10 mouse cellular contexts compared by ENCODE assay signal in genomic region chr8:117085521-117085920, GRCm38 (mm10). TPM values are rescaled to one million over a fixed set of nuclear protein-coding genes. Genes with fewer than 3 reads are reported as not detected.
DNase-seq lines count a peak whose midpoint lies in the region; ATAC-seq and TF ChIP-seq lines count a peak whose summit lies in the region.
"Had no signal": no experiment of that assay in that cellular context is flagged by ENCODE, and none has a peak within 500 bp of the region (broad histone marks: within the 10 kb centered on the region; RNA-seq: fewer than 3 reads in every experiment).

No protein-coding gene starts in this region.

- no peaks in the 10 kb centered on the region for H3K9me3 ChIP-seq in intestine, embryonic 15.5 days
- H3K9me3 ChIP-seq in intestine, postnatal 0 days (ENCODE audit: control insufficient read depth), result no peaks in the 10 kb centered on the region
- no peaks in the 10 kb centered on the region for H3K9me3 ChIP-seq in heart, postnatal 0 days (replicated peaks; ENCODE audit: control insufficient read depth, low read length)
- H3K9me3 ChIP-seq in hindbrain, embryonic 14.5 days (ENCODE audit: control insufficient read depth, low read length), result no peaks in the 10 kb centered on the region

- no peak overlapping the region for H3K4me3 ChIP-seq in intestine, embryonic 15.5 days (replicated peaks)
- no peak overlapping the region for H3K4me3 ChIP-seq in intestine, postnatal 0 days (ENCODE audit: low read depth, low read length)
- H3K4me3 ChIP-seq in heart, postnatal 0 days (ENCODE audit: low read depth, low read length), result no peak overlapping the region
- H3K4me3 ChIP-seq in macrophage (ENCODE audit: inconsistent target), result no peak overlapping the region
- no peak overlapping the region for H3K4me3 ChIP-seq in hindbrain, embryonic 14.5 days (replicated peaks; ENCODE audit: low read length)

- no peak for TF ChIP-seq EP300 in heart, postnatal 0 days (IDR thresholded peaks at IDR 0.05; ENCODE audit: low read depth)

- no peaks in the 10 kb centered on the region for H3K36me3 ChIP-seq in intestine, embryonic 15.5 days
- H3K36me3 ChIP-seq in intestine, postnatal 0 days (ENCODE audit: control insufficient read depth, insufficient read depth), result no peaks in the 10 kb centered on the region
- no peaks in the 10 kb centered on the region for H3K36me3 ChIP-seq in heart, postnatal 0 days (replicated peaks; ENCODE audit: control insufficient read depth, insufficient read depth, low read length)
- H3K36me3 ChIP-seq in macrophage (ENCODE audit: inconsistent target), result no peaks in the 10 kb centered on the region
- no peaks in the 10 kb centered on the region for H3K36me3 ChIP-seq in hindbrain, embryonic 14.5 days (replicated peaks; ENCODE audit: control insufficient read depth, insufficient read depth)

- no peak overlapping the region for H3K27ac ChIP-seq in intestine, embryonic 15.5 days
- no peak overlapping the region for H3K27ac ChIP-seq in intestine, postnatal 0 days (ENCODE audit: low read depth, low read length)
- H3K27ac ChIP-seq in heart, postnatal 0 days (ENCODE audit: low read depth), result peak overlapping the region; percentile 38; the same call in 1 of the 2 replicates
- H3K27ac ChIP-seq in macrophage, result peak overlapping the region; percentile 43
- no peak overlapping the region for H3K27ac ChIP-seq in hindbrain, embryonic 14.5 days

- H3K27me3 ChIP-seq in intestine, embryonic 15.5 days (replicated peaks), result no peaks in the 10 kb centered on the region
- H3K27me3 ChIP-seq in intestine, postnatal 0 days (replicated peaks; ENCODE audit: control insufficient read depth, insufficient read depth, low read length), result peaks cover 8% of the 10 kb centered on the region
- H3K27me3 ChIP-seq in heart, postnatal 0 days (ENCODE audit: control insufficient read depth, insufficient read depth, low read length), result no peaks in the 10 kb centered on the region
- H3K27me3 ChIP-seq in hindbrain, embryonic 14.5 days (ENCODE audit: control insufficient read depth, insufficient read depth, low read length), result no peaks in the 10 kb centered on the region

- peak; percentile 70; the same call in 1 of the 2 replicates for ATAC-seq in intestine, embryonic 15.5 days
- ATAC-seq in intestine, postnatal 0 days, result no peak
- ATAC-seq in heart, postnatal 0 days (ENCODE audit: insufficient read depth, low read depth), result peak; percentile 81
- ATAC-seq in hindbrain, embryonic 14.5 days (ENCODE audit: low FRiP score), result no peak

- no peak for TF ChIP-seq CTCF in intestine, postnatal 0 days (IDR thresholded peaks at IDR 0.05; ENCODE audit: low read depth)
- no peak for TF ChIP-seq CTCF in heart, postnatal 0 days (IDR thresholded peaks at IDR 0.05; ENCODE audit: low read depth)

- H3K4me2 ChIP-seq in intestine, embryonic 15.5 days (replicated peaks), result no peak overlapping the region
- H3K4me2 ChIP-seq in intestine, postnatal 0 days (replicated peaks; ENCODE audit: low read depth), result no peak overlapping the region
- H3K4me2 ChIP-seq in heart, postnatal 0 days (ENCODE audit: low read depth, low read length), result peak overlapping the region; percentile 4; the same call in 1 of the 2 replicates
- no peak overlapping the region for H3K4me2 ChIP-seq in hindbrain, embryonic 14.5 days (replicated peaks)

- 37% methylated on average over 8 of the region's 8 CpGs for WGBS in intestine, embryonic 15.5 days
- 36% methylated on average over 8 of the region's 8 CpGs for WGBS in intestine, postnatal 0 days
- WGBS in heart, postnatal 0 days, result 13% methylated on average over 8 of the region's 8 CpGs
- WGBS in macrophage (ENCODE audit: missing documents), result 54% methylated on average over 8 of the region's 8 CpGs
- WGBS in hindbrain, embryonic 14.5 days, result 69% methylated on average over 8 of the region's 8 CpGs

- H3K79me2 ChIP-seq in macrophage (ENCODE audit: inconsistent target), result no peaks in the 10 kb centered on the region

- DNase-seq in MEL-GATA-1-ER (ENCODE audit: extremely low read depth, low read depth) (peak; percentile 96), MN1 (ENCODE audit: low spot score) (no peak)
- peak; percentile 51 for DNase-seq in heart, postnatal 0 days (ENCODE audit: low spot score)
- no peak for DNase-seq in layer of hippocampus, postnatal 25 days (ENCODE audit: extremely low spot score in 1 of 2, low spot score in 1 of 2)
- no peak for DNase-seq in hindbrain, embryonic 14.5 days (ENCODE audit: low spot score)
- DNase-seq: gastrocnemius, postnatal 36 days had no signal

- H3K4me1 ChIP-seq in intestine, embryonic 15.5 days (replicated peaks), result 0 out of 2 replicates have a peak, but pooled peaks cover 4% of the 10 kb centered on the region
- no peaks in the 10 kb centered on the region for H3K4me1 ChIP-seq in intestine, postnatal 0 days (replicated peaks; ENCODE audit: control insufficient read depth, insufficient read depth, low read length)
- peaks cover 14% of the 10 kb centered on the region for H3K4me1 ChIP-seq in heart, postnatal 0 days (ENCODE audit: control insufficient read depth, insufficient read depth)
- no peaks in the 10 kb centered on the region for H3K4me1 ChIP-seq in hindbrain, embryonic 14.5 days (replicated peaks; ENCODE audit: control insufficient read depth, insufficient read depth, low read length)

- no peak overlapping the region for H3K9ac ChIP-seq in intestine, embryonic 15.5 days
- no peak overlapping the region for H3K9ac ChIP-seq in intestine, postnatal 0 days (ENCODE audit: low read depth, low read length)
- no peak overlapping the region for H3K9ac ChIP-seq in heart, postnatal 0 days (replicated peaks; ENCODE audit: low read depth, low read length)
- H3K9ac ChIP-seq in hindbrain, embryonic 14.5 days, result no peak overlapping the region

RNA-seq across cellular contexts. Expression of gene Pkd1l2, which starts 3.3 kb away (rescaled TPM):
- 0.21 TPM in 1 of 2 replicates, not detected in the other for polyA plus RNA-seq in intestine, embryonic 15.5 days (2015; fragmentation: Nextera tagmentation; extraction: Ambion mirVana)
- polyA plus RNA-seq in intestine, postnatal 0 days (2015; fragmentation: Nextera tagmentation; extraction: Ambion mirVana), result 0.12 and 0.33 TPM in 2 replicates
- not detected in 2 replicates for total RNA-seq in heart, postnatal 0 days (2014; rRNA removed; ENCODE audit: low replicate concordance)
- polyA plus RNA-seq in heart, postnatal 0 days (2015; fragmentation: Nextera tagmentation; extraction: Ambion mirVana), result 0.01 TPM in 1 of 2 replicates, not detected in the other
- 1 to 10 TPM in 11 of 26 experiments, under 1 TPM in 15; 0.08 to 3.3 (median 0.97) TPM for total RNA-seq in macrophage (2018; cell fraction: chromatin; rRNA removed)
- under 1 TPM; 0.06 to 0.41 (median 0.22) TPM for total RNA-seq in macrophage (2018; cell fraction: cytosol; rRNA removed)
- 1 to 10 TPM in 5 of 26 experiments, under 1 TPM in 18, not detected in 3; 0.06 to 1.6 (median 0.55) TPM for total RNA-seq in macrophage (2018; cell fraction: nucleus; rRNA removed)
- 0.11 to 0.34 TPM (median 0.20 TPM) in 3 replicates for polyA plus RNA-seq in macrophage (2018)
- total RNA-seq in layer of hippocampus, postnatal 25 days (2021), result under 1 TPM in 1 of 2 experiments, not detected in 1; 0.10 TPM
- 0.05 and 0.12 TPM in 2 replicates for polyA plus RNA-seq in hindbrain, embryonic 14.5 days (2014; fragmentation: Nextera tagmentation; extraction: Ambion mirVana)
- polyA plus RNA-seq: lung, embryonic 16.5 days had no signal

RNA-seq across cellular contexts. Expression of gene Bco1, which starts 10.1 kb away (rescaled TPM):
- 1.2 and 1.4 TPM in 2 replicates for polyA plus RNA-seq in intestine, embryonic 15.5 days (2015; fragmentation: Nextera tagmentation; extraction: Ambion mirVana)
- 0.52 and 0.55 TPM in 2 replicates for polyA plus RNA-seq in intestine, postnatal 0 days (2015; fragmentation: Nextera tagmentation; extraction: Ambion mirVana)
- total RNA-seq in heart, postnatal 0 days (2014; rRNA removed; ENCODE audit: low replicate concordance), result not detected in 2 replicates
- polyA plus RNA-seq in heart, postnatal 0 days (2015; fragmentation: Nextera tagmentation; extraction: Ambion mirVana), result not detected in 2 replicates
- total RNA-seq in macrophage (2018; cell fraction: chromatin; rRNA removed), result not detected
- not detected for total RNA-seq in macrophage (2018; cell fraction: cytosol; rRNA removed)
- total RNA-seq in macrophage (2018; cell fraction: nucleus; rRNA removed), result not detected
- polyA plus RNA-seq in macrophage (2018), result not detected in 3 replicates
- total RNA-seq in layer of hippocampus, postnatal 25 days (2021), result not detected
- polyA plus RNA-seq in hindbrain, embryonic 14.5 days (2014; fragmentation: Nextera tagmentation; extraction: Ambion mirVana), result 0.17 and 0.25 TPM in 2 replicates

Comparison
In these comparisons a context has a peak if more than half of its experiments do, and no peak if none do; other contexts are left out.
1. ATAC-seq: peak in intestine, embryonic 15.5 days (single experiment) and heart, postnatal 0 days (single experiment); none in intestine, postnatal 0 days (single experiment) and hindbrain, embryonic 14.5 days (single experiment).
2. H3K27ac ChIP-seq: peak in heart, postnatal 0 days (single experiment) and macrophage (single experiment); none in intestine, embryonic 15.5 days (single experiment), intestine, postnatal 0 days (single experiment) and hindbrain, embryonic 14.5 days (single experiment).
3. DNase-seq: peak in MEL-GATA-1-ER (single experiment) and heart, postnatal 0 days (single experiment); none in layer of hippocampus, postnatal 25 days (0 of 2), MN1 (single experiment) and hindbrain, embryonic 14.5 days (single experiment).